Mouse (Mus musculus) left cerebral cortex, postnatal 10 days (tissue): ENCODE measurements around the gene Mageb4. TPM values are rescaled to one million over a fixed set of nuclear protein-coding genes. Genes with fewer than 3 reads are reported as not detected.
"Not testable (repeated sequence)": the region's sequence is repeated elsewhere in the genome, so short reads cannot be mapped to it uniquely, and the experiment has no call there.

Experiments used
- DNase-seq, 2 experiments: peaks; one replicate each; pipeline ENCODE4 v3.0.0; 2021 to 2022; ENCODE audit warnings: low spot score in 2 of 2, mixed read lengths in 1 of 2; ENCODE audit errors: extremely low spot score in 1 of 2
- intact Hi-C: fragments of 180-260 bp; cut with DNase I; formaldehyde crosslinking; loops from one replicate; pipeline ENCODE4 v1.15.1; 2025
- total RNA-seq, 2 experiments: library from RNA; stranded (reverse); gene quantifications; 2 replicates each; pipeline ENCODE4 v1.2.3; 2021

Gene Mageb4
- not detected for total RNA-seq

GRCm38 (mm10) chrX:86304993-86305392 is at the start of gene Mageb4:
Gene Mageb4, minus strand, starts transcription at chrX:86305093.
- intact Hi-C loops, DNase-seq: not testable (repeated sequence)

DNA sequence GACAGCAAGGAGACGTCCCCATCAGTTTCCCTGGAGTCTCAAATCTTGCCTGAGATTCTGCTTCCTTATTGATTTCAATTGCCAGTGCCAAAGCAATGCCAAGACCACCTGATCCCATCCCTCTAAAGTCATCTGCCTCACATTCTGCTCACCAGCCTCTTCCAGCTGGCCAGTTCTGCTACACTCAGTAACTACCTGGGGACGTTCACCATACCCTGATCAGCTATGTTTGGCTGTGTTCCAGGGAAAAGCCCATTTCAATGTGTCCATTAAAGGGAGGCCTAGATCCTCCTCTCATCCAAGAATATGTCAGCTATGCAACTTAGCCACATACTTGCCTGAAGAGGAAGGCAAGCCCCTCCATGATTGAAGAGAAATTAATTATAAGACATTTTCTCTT is 20.3 kb downstream of the Mageb4 start:
- intact Hi-C loops = not testable (repeated sequence)

GRCm38 (mm10) chrX:86245950-86246349 is 58.9 kb downstream of the Mageb4 start:
- DNase-seq, intact Hi-C loops: not testable (repeated sequence)

More for the DNA sequence above, 20.3 kb downstream of the Mageb4 start:
- not testable (repeated sequence) for DNase-seq

GRCm38 (mm10) chrX:86237246-86237645 is 67.6 kb downstream of the Mageb4 start:
- no peak for DNase-seq
- intact Hi-C loops = no loop called here

Other genes with a start within 250 kb of the Mageb4 start
- gene Nr0b1, start 113.3 kb downstream of the Mageb4 start, total RNA-seq = under 1 TPM; 0.26 to 0.62 TPM